Mouse (Mus musculus) spleen, adult 2 months (tissue): ENCODE measurements around the gene Epdr1.

ENCODE experiments used
- CTCF ChIP-seq: fragments of 200-500 bp; IDR thresholded peaks from 2 replicates; pipeline ENCODE4 v1.5.1; 2011; ENCODE audit warnings: mild to moderate bottlenecking, inconsistent platforms; ENCODE audit not compliant: insufficient read depth, insufficient read length, insufficient replicate concordance; ENCODE audit errors: extremely low read depth
- POLR2A ChIP-seq: fragments of 200-500 bp; IDR thresholded peaks from 2 replicates; pipeline ENCODE4 v1.6.1; 2011; ENCODE audit warnings: low read depth, low read length, inconsistent platforms

GRCm38 (mm10) chr13:19590996-19591759 is 28.5 kb downstream of the Epdr1 start:
- TF ChIP-seq POLR2A (no peak), CTCF (no peak)
